Mouse (Mus musculus): ENCODE data around the gene Kbtbd13. TPM values are rescaled to one million over a fixed set of nuclear protein-coding genes. Genes with fewer than 3 reads are reported as not detected.

Kbtbd13 gene
- 0.41 and 0.78 TPM in 2 replicates for polyA plus RNA-seq (2015; fragmentation: Nextera tagmentation; extraction: Ambion mirVana)

GRCm38 (mm10) chr9:65391613-65391964 lies at the start of gene Kbtbd13:
Kbtbd13 (minus strand) TSS chr9:65391652.
- H3K27ac ChIP-seq (replicated peaks), result no peak within 1 kb of the TSS
- no peaks in the 10 kb centered on the region for H3K36me3 ChIP-seq
- ATAC-seq (ENCODE audit: low FRiP score, low read depth), result no peak
- H3K4me1 ChIP-seq (replicated peaks), result peaks cover 7% of the 10 kb centered on the region; the same call in 1 of the 2 replicates
- WGBS, result 52% methylated on average over 8 of the region's 8 CpGs
- H3K4me3 ChIP-seq, result peak within 1 kb of the TSS; percentile 39
- H3K9me3 ChIP-seq, result no peaks in the 10 kb centered on the region
- peak within 1 kb of the TSS; percentile 57 for H3K4me2 ChIP-seq
- peaks cover 44% of the 10 kb centered on the region for H3K27me3 ChIP-seq
- H3K9ac ChIP-seq, result no peak within 1 kb of the TSS

DNA sequence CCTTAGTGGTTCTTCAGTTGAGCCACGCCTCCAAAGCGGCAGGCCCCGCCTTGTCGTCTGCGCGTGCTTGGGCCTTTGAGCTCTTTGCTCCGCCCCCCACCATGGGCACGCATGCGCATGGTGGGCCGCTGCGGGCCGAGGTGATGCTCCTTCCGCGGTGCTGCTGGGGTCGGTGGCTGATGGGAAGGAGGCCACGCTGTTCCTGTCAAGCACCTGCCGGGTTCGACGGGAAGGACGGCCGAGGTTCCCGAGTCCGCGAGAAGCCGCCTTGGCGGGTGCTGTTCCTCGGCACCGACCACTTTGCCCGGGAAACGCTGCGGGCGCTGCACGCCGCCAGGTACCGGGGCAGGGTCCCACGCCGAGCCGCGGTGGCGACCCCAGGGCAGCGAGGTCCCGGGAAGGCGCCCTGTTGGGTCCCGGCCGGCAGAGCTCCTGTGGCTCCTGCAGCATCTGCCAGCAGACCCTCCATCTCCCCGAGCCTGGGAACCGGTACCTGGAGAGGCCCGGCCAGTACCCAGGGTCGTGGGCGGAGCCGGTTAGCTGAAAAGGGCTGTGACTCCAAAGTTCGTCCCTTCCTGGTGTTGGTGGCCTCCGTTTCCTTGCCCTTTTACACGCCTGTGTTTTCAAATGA lies 44.3 kb upstream of the Kbtbd13 start, which contains the start of gene Mtfmt:
TSS of gene Mtfmt (plus strand) at position 112 of the 631 bp plus-strand sequence.
- Histone ChIP-seq H3K27me3 (no peaks in the 10 kb centered on the region), H3K4me1 (replicated peaks) (peaks cover 9% of the 10 kb centered on the region), H3K9me3 (no peaks in the 10 kb centered on the region), H3K4me2 (peak within 1 kb of the TSS; percentile 64), H3K36me3 (peaks cover 11% of the 10 kb centered on the region), H3K27ac (replicated peaks) (peak within 1 kb of the TSS; percentile 77), H3K4me3 (peak within 1 kb of the TSS; percentile 100), H3K9ac (peak within 1 kb of the TSS; percentile 94)
- ATAC-seq (ENCODE audit: low FRiP score, low read depth), result peak; percentile 91
- WGBS, result under 1% methylated on average over 54 of the region's 54 CpGs

GRCm38 (mm10) chr9:65435211-65435610 lies 43.8 kb upstream of the Kbtbd13 start:
- Histone ChIP-seq H3K27ac (replicated peaks) (no peak overlapping the region), H3K27me3 (no peaks in the 10 kb centered on the region), H3K4me2 (peak overlapping the region; percentile 64), H3K4me1 (replicated peaks) (peaks cover 9% of the 10 kb centered on the region), H3K4me3 (peak overlapping the region; percentile 100; the same call in 1 of the 2 replicates), H3K9ac (0 out of 2 replicates have a peak overlapping the region, but pooled peaks have one; percentile 94), H3K9me3 (no peaks in the 10 kb centered on the region), H3K36me3 (peaks cover 5% of the 10 kb centered on the region)
- 78% methylated on average over 4 of the region's 4 CpGs for WGBS
- ATAC-seq (ENCODE audit: low FRiP score, low read depth), result peak; percentile 17; the same call in 1 of the 2 replicates

DNA sequence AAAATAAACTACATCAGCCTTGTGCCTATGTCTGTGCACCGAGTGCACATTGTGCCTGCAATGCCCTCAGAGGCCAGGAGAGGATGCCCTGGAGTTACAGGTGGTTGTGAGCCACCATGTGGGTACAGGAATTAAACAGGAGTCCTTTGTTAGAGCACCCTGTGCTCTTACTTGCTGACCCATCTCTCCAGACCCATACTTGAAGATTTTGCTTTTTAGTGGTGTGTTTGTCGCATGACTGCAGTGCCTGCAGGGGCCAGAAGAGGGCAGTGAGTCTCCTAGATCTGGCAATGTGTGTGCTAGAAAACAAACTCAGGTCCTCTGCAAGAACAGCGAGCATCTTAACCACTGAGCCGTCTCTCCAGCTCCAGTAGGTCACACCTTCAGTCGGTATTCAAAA lies 42.7 kb upstream of the Kbtbd13 start:
- peaks cover 9% of the 10 kb centered on the region for H3K4me1 ChIP-seq (replicated peaks)
- 70% methylated on average over 5 of the region's 5 CpGs for WGBS

DNA sequence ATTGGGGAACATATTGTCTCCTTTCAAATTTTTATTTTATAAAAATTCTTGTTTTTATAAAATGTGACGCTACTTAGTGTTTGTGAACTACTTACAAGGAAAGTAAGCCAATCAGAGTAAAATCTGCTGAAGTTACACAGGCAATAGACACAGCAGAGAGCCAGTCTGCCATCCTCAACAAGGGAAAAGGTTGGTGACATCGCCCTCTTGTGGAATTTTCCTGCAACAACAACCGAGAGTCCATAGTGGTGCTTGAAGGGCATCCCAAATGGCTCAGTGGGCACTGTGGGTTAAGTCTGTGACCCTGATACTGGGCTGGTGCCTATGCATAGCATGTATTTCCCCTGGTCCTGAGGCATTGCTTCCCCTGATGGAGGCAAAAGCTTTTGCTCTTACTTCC lies 40.8 kb upstream of the Kbtbd13 start:
- Histone ChIP-seq H3K4me3 (no peak overlapping the region), H3K36me3 (no peaks in the 10 kb centered on the region), H3K27me3 (no peaks in the 10 kb centered on the region), H3K4me2 (no peak overlapping the region), H3K9ac (no peak overlapping the region), H3K9me3 (no peaks in the 10 kb centered on the region), H3K27ac (replicated peaks) (no peak overlapping the region), H3K4me1 (replicated peaks) (peaks cover 9% of the 10 kb centered on the region)
- WGBS, result under 1% methylated on average over 3 of the region's 3 CpGs
- ATAC-seq (ENCODE audit: low FRiP score, low read depth), result peak; percentile 57; the same call in 1 of the 2 replicates

More for the DNA sequence above, 42.7 kb upstream of the Kbtbd13 start:
- no peak overlapping the region for H3K9ac ChIP-seq
- H3K4me2 ChIP-seq, result no peak overlapping the region
- no peaks in the 10 kb centered on the region for H3K9me3 ChIP-seq
- no peak for ATAC-seq (ENCODE audit: low FRiP score, low read depth)
- 0 out of 2 replicates have a peak, but pooled peaks cover 3% of the 10 kb centered on the region for H3K36me3 ChIP-seq
- no peak overlapping the region for H3K4me3 ChIP-seq
- H3K27me3 ChIP-seq, result no peaks in the 10 kb centered on the region
- H3K27ac ChIP-seq (replicated peaks), result no peak overlapping the region

- no peaks in the 10 kb centered on the region for H3K27me3 ChIP-seq
- H3K9ac ChIP-seq, result no peak overlapping the region
- H3K9me3 ChIP-seq, result no peaks in the 10 kb centered on the region
- H3K36me3 ChIP-seq, result no peaks in the 10 kb centered on the region
- H3K27ac ChIP-seq (replicated peaks), result no peak overlapping the region
- no peak overlapping the region for H3K4me2 ChIP-seq
- H3K4me3 ChIP-seq, result no peak overlapping the region
- 93% methylated on average over 5 of the region's 5 CpGs for WGBS
- ATAC-seq (ENCODE audit: low FRiP score, low read depth), result no peak
- no peaks in the 10 kb centered on the region for H3K4me1 ChIP-seq (replicated peaks)
These were observed 39.5 kb upstream of the Kbtbd13 start for GRCm38 (mm10) chr9:65430921-65431320.

GRCm38 (mm10) chr9:65430401-65430800 lies 38.9 kb upstream of the Kbtbd13 start:
- Histone ChIP-seq H3K27ac (replicated peaks) (no peak overlapping the region), H3K9me3 (no peaks in the 10 kb centered on the region), H3K4me1 (replicated peaks) (no peaks in the 10 kb centered on the region), H3K36me3 (no peaks in the 10 kb centered on the region), H3K4me2 (no peak overlapping the region), H3K9ac (no peak overlapping the region), H3K4me3 (no peak overlapping the region), H3K27me3 (no peaks in the 10 kb centered on the region)
- no peak for ATAC-seq (ENCODE audit: low FRiP score, low read depth)

DNA sequence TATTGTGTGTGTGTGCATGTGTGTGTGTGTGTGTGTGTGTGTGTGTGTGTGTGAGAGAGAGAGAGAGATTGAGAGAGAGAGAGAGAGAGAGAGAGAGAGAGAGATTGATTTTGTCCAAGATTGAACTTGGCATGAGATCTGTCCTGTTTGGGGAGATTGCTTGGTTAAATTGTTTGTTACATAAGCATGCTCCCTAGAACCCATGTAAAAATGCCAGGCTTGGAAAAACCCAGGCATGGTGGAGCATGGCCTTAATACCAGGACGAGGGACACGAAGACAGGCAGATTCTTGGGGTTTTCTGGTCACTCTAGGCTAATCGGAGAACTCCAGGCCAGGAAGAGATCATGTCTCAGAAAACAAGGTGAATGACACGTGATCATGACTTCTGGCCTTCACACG lies 36.6 kb upstream of the Kbtbd13 start:
- H3K4me2 ChIP-seq, result no peak overlapping the region
- H3K9ac ChIP-seq, result no peak overlapping the region
- WGBS, result 94% methylated on average over 5 of the region's 5 CpGs
- H3K27me3 ChIP-seq, result no peaks in the 10 kb centered on the region
- H3K27ac ChIP-seq (replicated peaks), result no peak overlapping the region
- H3K4me1 ChIP-seq (replicated peaks), result no peaks in the 10 kb centered on the region
- ATAC-seq (ENCODE audit: low FRiP score, low read depth), result no peak
- no peak overlapping the region for H3K4me3 ChIP-seq
- H3K36me3 ChIP-seq, result no peaks in the 10 kb centered on the region
- H3K9me3 ChIP-seq, result no peaks in the 10 kb centered on the region

GRCm38 (mm10) chr9:65427511-65427910 lies 36.1 kb upstream of the Kbtbd13 start:
- no peaks in the 10 kb centered on the region for H3K36me3 ChIP-seq
- 72% methylated on average over 2 of the region's 2 CpGs for WGBS
- no peak overlapping the region for H3K27ac ChIP-seq (replicated peaks)
- no peaks in the 10 kb centered on the region for H3K27me3 ChIP-seq
- H3K4me3 ChIP-seq, result no peak overlapping the region
- H3K4me1 ChIP-seq (replicated peaks), result no peaks in the 10 kb centered on the region
- no peak overlapping the region for H3K4me2 ChIP-seq
- H3K9me3 ChIP-seq, result no peaks in the 10 kb centered on the region
- no peak for ATAC-seq (ENCODE audit: low FRiP score, low read depth)
- no peak overlapping the region for H3K9ac ChIP-seq

- 45% methylated on average over 3 of the region's 3 CpGs for WGBS
- Histone ChIP-seq H3K36me3 (no peaks in the 10 kb centered on the region), H3K27ac (replicated peaks) (no peak overlapping the region), H3K9me3 (no peaks in the 10 kb centered on the region), H3K4me1 (replicated peaks) (no peaks in the 10 kb centered on the region), H3K9ac (no peak overlapping the region), H3K4me2 (no peak overlapping the region), H3K4me3 (no peak overlapping the region), H3K27me3 (no peaks in the 10 kb centered on the region)
- ATAC-seq (ENCODE audit: low FRiP score, low read depth), result no peak
These were observed 32.9 kb upstream of the Kbtbd13 start for GRCm38 (mm10) chr9:65424393-65424792.

DNA sequence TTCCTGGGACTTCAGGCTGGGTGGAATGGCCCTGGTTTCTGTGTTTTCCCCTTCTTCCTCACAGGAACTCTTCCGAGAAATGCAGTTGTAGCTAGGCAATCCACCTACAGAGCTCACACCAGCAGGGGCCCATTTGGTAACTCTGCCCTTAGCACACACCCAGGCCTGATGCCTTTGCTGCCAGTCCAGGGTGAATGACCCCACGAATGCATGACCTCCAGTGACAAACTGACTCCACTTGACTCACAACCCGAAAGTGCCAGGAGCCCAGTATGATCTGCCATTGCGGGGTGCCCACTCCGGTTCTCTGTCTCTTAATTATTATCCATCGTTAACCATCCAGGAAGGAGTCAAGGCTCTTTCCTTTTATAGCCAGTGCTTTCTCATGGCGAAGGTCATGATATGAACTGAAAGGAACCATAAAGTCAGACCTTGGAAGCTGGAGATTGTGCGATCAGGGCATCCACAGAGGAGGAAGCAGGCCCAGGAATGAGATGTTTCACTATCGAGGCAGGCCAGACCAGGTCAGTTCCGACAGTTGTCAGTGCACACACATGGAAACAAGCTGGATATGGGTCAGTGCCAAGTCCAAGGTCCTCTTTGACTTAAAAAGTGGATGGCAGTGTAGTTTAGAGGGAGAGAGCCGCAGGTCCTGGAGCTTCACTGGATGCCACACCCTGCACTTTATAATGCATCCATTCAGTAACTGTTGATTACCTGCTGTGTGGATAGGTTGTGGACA lies 31.5 kb upstream of the Kbtbd13 start, which contains the start of gene Slc51b:
TSS of gene Slc51b (minus strand) at position 196 of the 742 bp plus-strand sequence.
- no peak for ATAC-seq (ENCODE audit: low FRiP score, low read depth)
- 86% methylated on average over 11 of the region's 11 CpGs for WGBS

GRCm38 (mm10) chr9:65419633-65420032 lies 28.2 kb upstream of the Kbtbd13 start:
- H3K4me1 ChIP-seq (replicated peaks), result no peaks in the 10 kb centered on the region
- no peak overlapping the region for H3K27ac ChIP-seq (replicated peaks)
- no peaks in the 10 kb centered on the region for H3K9me3 ChIP-seq
- H3K4me2 ChIP-seq, result no peak overlapping the region
- no peak overlapping the region for H3K9ac ChIP-seq
- WGBS, result 77% methylated on average over 3 of the region's 3 CpGs
- ATAC-seq (ENCODE audit: low FRiP score, low read depth), result no peak
- no peaks in the 10 kb centered on the region for H3K36me3 ChIP-seq
- H3K27me3 ChIP-seq, result no peaks in the 10 kb centered on the region
- H3K4me3 ChIP-seq, result no peak overlapping the region

More for the DNA sequence above, 31.5 kb upstream of the Kbtbd13 start, which contains the start of gene Slc51b:
- Histone ChIP-seq H3K4me3 (no peak within 1 kb of the TSS), H3K36me3 (no peaks in the 10 kb centered on the region), H3K9ac (no peak within 1 kb of the TSS), H3K27ac (replicated peaks) (no peak within 1 kb of the TSS), H3K9me3 (no peaks in the 10 kb centered on the region), H3K4me1 (replicated peaks) (no peaks in the 10 kb centered on the region), H3K27me3 (no peaks in the 10 kb centered on the region), H3K4me2 (no peak within 1 kb of the TSS)

Measured in hindbrain, embryonic 15.5 days (tissue).